Mouse (Mus musculus) heart, postnatal 10 days (tissue): ENCODE data around the gene Mapk9. TPM values are rescaled to one million over a fixed set of nuclear protein-coding genes. Genes with fewer than 3 reads are reported as not detected.
A peak's percentile ranks its signal among the peaks of the same experiment; 100 is the strongest.

Experiments
- DNase-seq, 2 experiments: peaks; one replicate each; pipeline ENCODE4 v3.0.0; 2021
- intact Hi-C: fragments of 180-260 bp; cut with DNase I; formaldehyde crosslinking; loops from one replicate; pipeline ENCODE4 v1.15.1; 2025
- total RNA-seq, 2 experiments: library from RNA; stranded (reverse); gene quantifications; 2 replicates each; pipeline ENCODE4 v1.2.3; 2021

The Mapk9 gene
- total RNA-seq, 2 experiments from 2014 or later, result 47.5 to 53.5 TPM

GRCm38 (mm10) chr11:49879950-49880642 lies 33.5 kb downstream of the Mapk9 start:
- intact Hi-C loops, result no loop called here
- DNase-seq, result no peak

- intact Hi-C loops, result no loop called here
- no peak for DNase-seq
These were observed 36.8 kb downstream of the Mapk9 start for GRCm38 (mm10) chr11:49883394-49883793.

GRCm38 (mm10) chr11:49888469-49888868 lies 41.9 kb downstream of the Mapk9 start:
- DNase-seq, result no peak
- intact Hi-C loops, result no loop called here

DNA sequence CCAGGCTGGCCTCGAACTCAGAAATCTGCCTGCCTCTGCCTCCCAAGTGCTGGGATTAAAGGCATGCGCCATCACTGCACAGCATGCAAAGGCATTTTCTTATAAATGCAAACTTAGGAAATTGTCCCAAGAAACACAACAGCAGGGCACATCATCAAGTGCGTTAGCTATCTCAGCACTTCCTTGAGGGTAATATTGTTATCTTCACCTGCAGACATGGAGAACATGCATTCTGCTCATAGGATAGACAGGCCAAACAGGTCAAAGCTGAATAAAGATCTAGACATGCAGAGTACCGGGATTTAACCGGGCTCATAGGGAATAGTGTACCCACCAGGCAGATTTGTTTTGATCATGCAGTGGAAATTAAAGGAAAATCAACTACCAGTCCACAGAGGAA lies 45.4 kb downstream of the Mapk9 start:
- no peak for DNase-seq
- intact Hi-C loops, result no loop called here

GRCm38 (mm10) chr11:49893806-49894205 lies 47.3 kb downstream of the Mapk9 start:
- DNase-seq, result no peak
- intact Hi-C loops, result no loop called here

DNA sequence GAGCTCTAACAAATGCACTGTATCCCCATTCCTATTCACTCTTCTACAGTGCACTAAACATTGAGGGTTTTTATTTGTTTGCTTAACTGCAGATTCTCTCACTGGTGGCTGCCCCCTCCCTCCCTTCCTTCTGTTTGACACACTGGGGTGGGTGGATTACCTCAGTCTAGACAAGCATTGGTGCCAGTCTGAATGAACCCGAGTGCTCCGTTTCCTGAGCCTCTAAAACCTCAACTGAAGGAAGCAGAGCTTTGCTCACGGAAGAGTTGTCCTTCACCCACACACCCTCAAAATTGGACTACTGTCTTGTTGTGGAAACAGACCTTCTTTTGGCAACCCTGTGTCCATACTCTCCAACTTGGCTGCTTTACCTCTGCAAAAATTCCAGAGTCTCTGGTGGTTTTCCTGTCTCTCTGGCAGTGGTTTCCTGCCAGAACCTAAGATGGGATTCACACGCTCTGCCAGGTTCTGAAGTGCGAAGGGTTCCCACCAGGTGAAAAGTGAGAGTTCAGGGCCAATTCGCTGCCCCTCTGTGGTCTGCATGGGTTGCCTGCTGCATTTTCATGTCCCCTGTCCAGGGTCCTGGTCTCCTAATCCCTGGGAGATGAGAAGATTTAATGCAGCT lies 49.5 kb downstream of the Mapk9 start:
- intact Hi-C loops, result no loop called here
- no peak for DNase-seq

- no peak for DNase-seq
- intact Hi-C loops, result loop anchor here (10.0 kb wide), 1 partner anchor 235 kb away; the partner anchor contains the start of gene Tbc1d9b
These were observed 53.5 kb downstream of the Mapk9 start for GRCm38 (mm10) chr11:49900043-49900442.

DNA sequence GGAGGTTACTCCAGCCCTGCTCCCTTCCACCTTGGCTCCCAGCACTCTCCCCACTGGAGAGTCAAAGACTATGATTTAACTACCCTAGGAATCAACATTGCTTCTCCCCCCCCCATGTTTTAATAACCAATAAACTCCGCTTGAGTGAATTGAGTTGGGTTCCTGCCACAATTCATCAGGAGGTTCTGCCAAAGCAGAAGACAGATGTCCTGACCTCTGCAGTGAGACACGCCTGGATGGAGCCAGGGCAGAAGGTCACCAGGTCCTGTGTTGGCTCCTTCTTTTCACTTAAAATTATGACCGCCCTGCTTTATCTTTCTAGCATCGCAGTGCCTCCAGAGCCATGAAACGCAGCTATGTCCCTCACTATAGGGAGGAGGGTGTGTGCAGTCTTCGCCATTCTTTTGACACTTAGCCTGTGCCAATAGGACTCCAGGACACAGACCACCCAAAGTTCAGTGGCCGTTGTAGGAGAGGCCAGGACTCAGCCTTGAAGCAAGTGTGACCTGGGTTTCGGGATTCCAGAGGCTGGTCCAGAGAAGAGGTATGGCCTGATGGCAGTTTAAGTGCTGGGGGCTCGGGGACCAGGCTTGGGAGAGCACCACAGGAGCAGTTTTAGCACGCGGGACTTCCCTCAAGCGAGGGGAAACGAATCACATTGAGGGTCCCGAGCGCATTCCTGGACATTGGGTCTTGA lies 54.6 kb downstream of the Mapk9 start:
- intact Hi-C loops, result loop anchor here (1.0 to 10.0 kb wide), 2 partner anchors 55 to 234 kb away; partner anchors contain the start of gene Tbc1d9b
- DNase-seq, result no peak

- DNase-seq, result peak; percentile 67 to 78
These were observed 55.3 kb downstream of the Mapk9 start, which contains the start of gene Rasgef1c for GRCm38 (mm10) chr11:49901659-49902458. Gene Rasgef1c (plus strand): TSS chr11:49901835.

DNA sequence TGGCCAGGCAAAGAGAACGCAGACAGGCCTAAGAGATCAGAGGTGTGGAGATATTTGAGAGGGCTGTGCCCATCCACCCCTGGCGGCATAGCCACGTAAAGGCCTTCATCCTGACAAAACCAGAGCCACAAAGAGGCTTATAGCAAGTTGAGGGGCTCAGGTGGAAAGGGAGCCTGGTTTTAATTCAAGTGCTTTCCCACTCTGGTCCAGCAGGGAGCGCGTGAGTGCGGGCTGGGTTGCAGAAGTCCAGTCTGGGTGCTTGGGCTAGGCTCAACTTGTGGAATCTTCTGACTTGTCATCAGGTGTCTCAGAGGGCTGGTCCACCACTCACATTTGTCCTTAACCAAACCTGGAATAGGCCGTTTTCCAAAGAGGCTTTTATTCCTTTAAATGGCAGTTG lies 56.8 kb downstream of the Mapk9 start:
- peak; percentile 73 to 86 for DNase-seq
- intact Hi-C loops, result loop anchor here (10.0 kb wide), 1 partner anchor 231 kb away; the partner anchor contains the start of gene Tbc1d9b

More at GRCm38 (mm10) chr11:49901659-49902458, 55.3 kb downstream of the Mapk9 start, which contains the start of gene Rasgef1c:
- intact Hi-C loops, result loop anchor here (1.0 to 10.0 kb wide), 2 partner anchors 54 to 233 kb away; partner anchors contain the start of gene Tbc1d9b

DNA sequence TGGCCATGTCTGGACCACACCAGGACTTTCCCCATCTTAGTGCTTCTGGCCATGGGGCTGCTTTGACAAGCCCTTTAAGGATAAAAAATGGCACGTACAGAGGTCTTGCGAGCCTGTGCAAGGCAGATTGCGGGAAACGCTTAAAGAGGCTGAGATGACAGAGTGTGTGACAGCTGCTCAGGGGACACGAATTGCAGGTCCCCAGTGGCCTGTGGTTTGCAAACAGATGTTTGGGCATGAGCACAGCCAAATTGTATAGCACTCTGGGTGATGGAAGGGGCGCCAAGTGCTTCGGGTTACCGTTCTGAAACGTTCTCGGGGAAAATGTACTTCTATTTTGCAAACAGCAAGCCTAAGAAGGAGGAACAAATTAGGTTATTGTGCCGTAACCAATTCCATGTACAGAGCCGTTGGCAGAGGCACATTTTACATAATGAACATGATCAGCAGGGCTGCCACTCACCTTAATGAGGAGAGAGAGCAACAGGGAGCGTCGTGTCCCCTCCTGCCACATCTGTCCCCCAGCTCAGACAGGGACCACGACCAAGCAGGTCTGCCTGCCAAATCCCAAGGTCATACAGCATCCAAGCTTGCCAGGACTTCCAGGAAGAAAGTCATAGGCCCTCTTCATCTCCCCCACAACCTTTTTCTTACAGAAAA lies 72.1 kb downstream of the Mapk9 start:
- intact Hi-C loops, result no loop called here
- no peak for DNase-seq

- intact Hi-C loops, result no loop called here
- DNase-seq, result no peak
These were observed 72.8 kb downstream of the Mapk9 start for GRCm38 (mm10) chr11:49919304-49919703.

- DNase-seq, result no peak
- intact Hi-C loops, result no loop called here
These were observed 77.0 kb downstream of the Mapk9 start for GRCm38 (mm10) chr11:49923539-49923938.

DNA sequence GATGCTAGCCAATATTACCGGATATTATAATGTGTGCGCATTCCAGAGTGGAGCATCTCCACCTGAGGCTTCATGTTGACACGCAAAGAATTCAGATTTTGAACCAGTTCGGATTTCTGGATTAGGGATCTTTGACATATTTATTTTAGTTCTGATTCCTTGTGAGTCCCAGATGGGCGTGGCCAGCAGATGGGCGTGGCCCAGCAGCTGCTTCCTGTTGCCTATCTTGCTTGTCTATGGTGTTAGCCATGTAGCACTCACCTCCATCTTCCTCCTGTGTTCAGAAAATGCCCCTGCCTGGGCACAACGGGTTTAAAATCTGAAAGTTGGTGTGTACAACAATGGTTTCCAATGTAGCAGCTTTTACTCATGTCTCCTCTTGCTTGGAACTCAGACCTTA lies 79.6 kb downstream of the Mapk9 start:
- intact Hi-C loops, result no loop called here
- DNase-seq, result no peak

GRCm38 (mm10) chr11:49927169-49927568 lies 80.6 kb downstream of the Mapk9 start:
- no peak for DNase-seq
- intact Hi-C loops, result no loop called here

- intact Hi-C loops, result no loop called here
- peak; percentile 17 to 28 for DNase-seq
These were observed 81.1 kb downstream of the Mapk9 start for GRCm38 (mm10) chr11:49927670-49928069.

DNA sequence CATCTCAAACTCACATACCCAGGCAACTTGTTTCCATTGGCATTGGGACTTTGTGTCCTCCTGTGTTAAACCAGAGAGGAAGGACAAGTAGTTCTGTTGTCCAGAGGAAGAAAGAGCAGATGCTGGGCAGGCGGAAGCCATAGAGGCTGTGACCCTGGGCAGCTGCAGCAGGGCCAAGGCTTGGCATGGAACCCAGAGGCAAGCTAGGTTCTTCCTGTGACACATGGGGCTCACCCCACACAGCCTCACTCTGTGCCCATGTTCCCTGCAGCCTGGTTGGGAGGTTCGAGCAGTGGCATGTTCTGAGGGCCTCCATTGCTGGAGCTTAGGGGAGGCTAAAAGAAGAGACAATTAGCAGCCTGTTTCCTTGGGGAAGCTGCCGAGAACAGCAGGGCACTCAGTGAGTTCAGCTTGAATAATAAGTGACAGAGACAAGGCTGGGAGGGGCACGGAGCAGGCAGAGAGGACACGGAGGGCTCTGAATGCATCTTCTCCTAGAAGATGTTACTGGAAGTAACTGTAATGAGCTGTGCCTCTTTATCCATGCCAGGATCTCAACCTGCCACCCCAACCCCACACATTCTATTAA lies 84.6 kb downstream of the Mapk9 start:
- DNase-seq, result no peak
- intact Hi-C loops, result no loop called here

- intact Hi-C loops, result no loop called here
- DNase-seq, result no peak
These were observed 85.3 kb downstream of the Mapk9 start for GRCm38 (mm10) chr11:49931853-49932252.

DNA sequence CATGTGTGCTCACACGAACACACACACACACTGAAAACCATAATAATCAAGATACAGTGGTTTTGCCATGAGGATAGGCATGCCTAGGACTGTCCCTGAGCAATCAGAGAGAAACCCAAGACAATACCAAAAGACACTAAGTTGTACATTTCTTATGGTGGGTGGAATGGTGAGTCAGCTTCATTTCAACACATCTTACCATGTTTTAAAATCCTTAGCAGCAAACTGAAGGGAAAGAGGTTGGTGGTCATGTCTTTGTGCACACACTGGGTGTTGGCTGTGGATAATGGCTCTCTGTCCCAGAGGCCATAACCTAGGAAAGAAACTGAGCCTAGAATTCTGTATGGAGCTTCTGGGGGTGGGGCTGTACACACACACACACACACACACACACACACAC lies 87.3 kb downstream of the Mapk9 start:
- intact Hi-C loops, result no loop called here
- no peak for DNase-seq

DNA sequence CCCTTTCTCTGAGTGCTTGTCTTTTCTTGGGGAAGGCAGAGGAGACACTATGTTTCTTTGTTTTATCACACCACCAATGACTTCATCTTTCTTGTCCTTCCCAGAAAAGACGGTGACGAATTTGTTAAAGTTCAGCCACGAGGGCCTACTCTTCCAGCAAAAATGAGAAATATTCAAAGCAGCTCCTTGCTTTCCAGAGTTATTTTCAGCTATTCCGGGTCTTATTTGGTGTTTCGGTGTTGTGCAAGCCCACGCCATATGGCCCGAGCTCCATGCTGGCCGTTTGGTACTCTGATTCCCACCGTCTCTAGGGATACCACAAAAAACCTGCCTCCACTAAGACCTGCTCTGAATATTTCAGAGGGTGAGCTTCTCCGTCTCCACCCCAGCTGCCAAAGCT lies 87.8 kb downstream of the Mapk9 start:
- intact Hi-C loops, result no loop called here
- peak; percentile 29 to 38 for DNase-seq
